Mouse (Mus musculus): ENCODE data around the gene Srd5a2. TPM values are rescaled to one million over a fixed set of nuclear protein-coding genes. Genes with fewer than 3 reads are reported as not detected.
A peak's percentile ranks its signal among the peaks of the same experiment; 100 is the strongest.
"Not testable (repeated sequence)": the region's sequence is repeated elsewhere in the genome, so short reads cannot be mapped to it uniquely, and the experiment has no call there.

The Srd5a2 gene
- polyA plus RNA-seq (2014; fragmentation: Nextera tagmentation; extraction: Ambion mirVana): not detected in 2 replicates

- Histone ChIP-seq H3K4me2 (ENCODE audit: low read depth, low read length) (peak within 1 kb of the TSS; percentile 33), H3K9me3 (replicated peaks; ENCODE audit: control insufficient read depth, low read length) (no peaks in the 10 kb centered on the region), H3K36me3 (replicated peaks; ENCODE audit: control insufficient read depth, insufficient read depth, low read depth, low read length) (no peaks in the 10 kb centered on the region), H3K27ac (replicated peaks; ENCODE audit: low read depth, low read length) (no peak within 1 kb of the TSS), H3K4me1 (ENCODE audit: control insufficient read depth, insufficient read depth, low read length) (0 out of 2 replicates have a peak, but pooled peaks cover 2% of the 10 kb centered on the region), H3K4me3 (ENCODE audit: low read depth, low read length) (peak within 1 kb of the TSS; percentile 18), H3K27me3 (ENCODE audit: control insufficient read depth, insufficient read depth, low read length) (peaks cover 27% of the 10 kb centered on the region), H3K9ac (replicated peaks; ENCODE audit: low read length) (peak within 1 kb of the TSS; percentile 9; the same call in 1 of the 2 replicates)
- DNase-seq (ENCODE audit: low spot score): peak; percentile 6
- no peak for ATAC-seq (replicated peaks; ENCODE audit: insufficient number of reproducible peaks, low FRiP score, low TSS enrichment, low read depth)
- under 1% methylated on average over 44 of the region's 45 CpGs for WGBS
Observed at GRCm38 (mm10) chr17:74047210-74048082, at the start of gene Srd5a2. TSS of gene Srd5a2 (minus strand) at chr17:74047916.

GRCm38 (mm10) chr17:74088886-74089678, 41.4 kb upstream of the Srd5a2 start:
- no peak overlapping the region for H3K9ac ChIP-seq (replicated peaks; ENCODE audit: low read length)
- no peak overlapping the region for H3K27ac ChIP-seq (replicated peaks; ENCODE audit: low read depth, low read length)
- DNase-seq (ENCODE audit: low spot score): no peak
- no peak overlapping the region for H3K4me3 ChIP-seq (ENCODE audit: low read depth, low read length)
- H3K9me3 ChIP-seq (replicated peaks; ENCODE audit: control insufficient read depth, low read length): no peaks in the 10 kb centered on the region
- H3K4me1 ChIP-seq (ENCODE audit: control insufficient read depth, insufficient read depth, low read length): no peaks in the 10 kb centered on the region
- H3K36me3 ChIP-seq (replicated peaks; ENCODE audit: control insufficient read depth, insufficient read depth, low read depth, low read length): no peaks in the 10 kb centered on the region
- no peaks in the 10 kb centered on the region for H3K27me3 ChIP-seq (ENCODE audit: control insufficient read depth, insufficient read depth, low read length)
- H3K4me2 ChIP-seq (ENCODE audit: low read depth, low read length): no peak overlapping the region
- no peak for ATAC-seq (replicated peaks; ENCODE audit: insufficient number of reproducible peaks, low FRiP score, low TSS enrichment, low read depth)
- 85% methylated on average over 5 of the region's 5 CpGs for WGBS

- no peaks in the 10 kb centered on the region for H3K36me3 ChIP-seq (replicated peaks; ENCODE audit: control insufficient read depth, insufficient read depth, low read depth, low read length)
- H3K4me2 ChIP-seq (ENCODE audit: low read depth, low read length): no peak overlapping the region
- WGBS: 84% methylated on average over 2 of the region's 2 CpGs
- H3K9me3 ChIP-seq (replicated peaks; ENCODE audit: control insufficient read depth, low read length): no peaks in the 10 kb centered on the region
- H3K4me3 ChIP-seq (ENCODE audit: low read depth, low read length): no peak overlapping the region
- no peak for DNase-seq (ENCODE audit: low spot score)
- H3K27me3 ChIP-seq (ENCODE audit: control insufficient read depth, insufficient read depth, low read length): no peaks in the 10 kb centered on the region
- no peak for ATAC-seq (replicated peaks; ENCODE audit: insufficient number of reproducible peaks, low FRiP score, low TSS enrichment, low read depth)
- H3K27ac ChIP-seq (replicated peaks; ENCODE audit: low read depth, low read length): no peak overlapping the region
- H3K9ac ChIP-seq (replicated peaks; ENCODE audit: low read length): no peak overlapping the region
- H3K4me1 ChIP-seq (ENCODE audit: control insufficient read depth, insufficient read depth, low read length): no peaks in the 10 kb centered on the region
Observed at GRCm38 (mm10) chr17:74088016-74088415, 40.3 kb upstream of the Srd5a2 start.

GRCm38 (mm10) chr17:74083370-74083769, 35.7 kb upstream of the Srd5a2 start:
- H3K9me3 ChIP-seq (replicated peaks; ENCODE audit: control insufficient read depth, low read length): no peaks in the 10 kb centered on the region
- 86% methylated on average over 4 of the region's 4 CpGs for WGBS
- H3K4me2 ChIP-seq (ENCODE audit: low read depth, low read length): no peak overlapping the region
- no peak for DNase-seq (ENCODE audit: low spot score)
- H3K27ac ChIP-seq (replicated peaks; ENCODE audit: low read depth, low read length): no peak overlapping the region
- no peak for ATAC-seq (replicated peaks; ENCODE audit: insufficient number of reproducible peaks, low FRiP score, low TSS enrichment, low read depth)
- H3K4me3 ChIP-seq (ENCODE audit: low read depth, low read length): no peak overlapping the region
- H3K4me1 ChIP-seq (ENCODE audit: control insufficient read depth, insufficient read depth, low read length): no peaks in the 10 kb centered on the region
- no peaks in the 10 kb centered on the region for H3K36me3 ChIP-seq (replicated peaks; ENCODE audit: control insufficient read depth, insufficient read depth, low read depth, low read length)
- H3K27me3 ChIP-seq (ENCODE audit: control insufficient read depth, insufficient read depth, low read length): no peaks in the 10 kb centered on the region
- H3K9ac ChIP-seq (replicated peaks; ENCODE audit: low read length): no peak overlapping the region

GRCm38 (mm10) chr17:74080076-74080615, 32.4 kb upstream of the Srd5a2 start:
- no peak overlapping the region for H3K9ac ChIP-seq (replicated peaks; ENCODE audit: low read length)
- no peaks in the 10 kb centered on the region for H3K27me3 ChIP-seq (ENCODE audit: control insufficient read depth, insufficient read depth, low read length)
- no peak overlapping the region for H3K4me3 ChIP-seq (ENCODE audit: low read depth, low read length)
- H3K4me1 ChIP-seq (ENCODE audit: control insufficient read depth, insufficient read depth, low read length): no peaks in the 10 kb centered on the region
- no peak overlapping the region for H3K27ac ChIP-seq (replicated peaks; ENCODE audit: low read depth, low read length)
- no peaks in the 10 kb centered on the region for H3K36me3 ChIP-seq (replicated peaks; ENCODE audit: control insufficient read depth, insufficient read depth, low read depth, low read length)
- ATAC-seq (replicated peaks; ENCODE audit: insufficient number of reproducible peaks, low FRiP score, low TSS enrichment, low read depth) (no peak), DNase-seq (ENCODE audit: low spot score) (no peak)
- H3K9me3 ChIP-seq (replicated peaks; ENCODE audit: control insufficient read depth, low read length): no peaks in the 10 kb centered on the region
- WGBS: 85% methylated on average over 6 of the region's 6 CpGs
- no peak overlapping the region for H3K4me2 ChIP-seq (ENCODE audit: low read depth, low read length)

GRCm38 (mm10) chr17:74078776-74079495, 31.2 kb upstream of the Srd5a2 start:
- Histone ChIP-seq H3K36me3 (replicated peaks; ENCODE audit: control insufficient read depth, insufficient read depth, low read depth, low read length) (no peaks in the 10 kb centered on the region), H3K4me2 (ENCODE audit: low read depth, low read length) (no peak overlapping the region), H3K27ac (replicated peaks; ENCODE audit: low read depth, low read length) (no peak overlapping the region), H3K9me3 (replicated peaks; ENCODE audit: control insufficient read depth, low read length) (no peaks in the 10 kb centered on the region), H3K4me1 (ENCODE audit: control insufficient read depth, insufficient read depth, low read length) (no peaks in the 10 kb centered on the region), H3K27me3 (ENCODE audit: control insufficient read depth, insufficient read depth, low read length) (no peaks in the 10 kb centered on the region), H3K9ac (replicated peaks; ENCODE audit: low read length) (no peak overlapping the region), H3K4me3 (ENCODE audit: low read depth, low read length) (no peak overlapping the region)
- DNase-seq (ENCODE audit: low spot score): no peak
- no peak for ATAC-seq (replicated peaks; ENCODE audit: insufficient number of reproducible peaks, low FRiP score, low TSS enrichment, low read depth)
- WGBS: 83% methylated on average over 13 of the region's 13 CpGs

GRCm38 (mm10) chr17:74073067-74073466, 25.4 kb upstream of the Srd5a2 start:
- H3K4me1 ChIP-seq (ENCODE audit: control insufficient read depth, insufficient read depth, low read length); H3K36me3 ChIP-seq (replicated peaks; ENCODE audit: control insufficient read depth, insufficient read depth, low read depth, low read length); H3K4me2 ChIP-seq (ENCODE audit: low read depth, low read length); H3K9ac ChIP-seq (replicated peaks; ENCODE audit: low read length); H3K27ac ChIP-seq (replicated peaks; ENCODE audit: low read depth, low read length); ATAC-seq (replicated peaks; ENCODE audit: insufficient number of reproducible peaks, low FRiP score, low TSS enrichment, low read depth); DNase-seq (ENCODE audit: low spot score); H3K27me3 ChIP-seq (ENCODE audit: control insufficient read depth, insufficient read depth, low read length); H3K4me3 ChIP-seq (ENCODE audit: low read depth, low read length); H3K9me3 ChIP-seq (replicated peaks; ENCODE audit: control insufficient read depth, low read length): not testable (repeated sequence)
- WGBS: 93% methylated on average over 5 of the region's 5 CpGs

Measured in embryonic facial prominence, embryonic 11.5 days (tissue).